Mouse (Mus musculus) midbrain, postnatal 0 days (tissue): ENCODE data around the gene Pfkfb3. TPM values are rescaled to one million over a fixed set of nuclear protein-coding genes. Genes with fewer than 3 reads are reported as not detected.

Experiments used
- ATAC-seq: fragments of 200-750 bp; cut with Nextera tagmentation; 2 replicates; pipeline ENCODE4 v1.8.0; 2017; ENCODE audit warnings: moderate number of reproducible peaks, mild to moderate bottlenecking, moderate TSS enrichment, moderate library complexity; ENCODE audit not compliant: low FRiP score
- DNase-seq: peaks from one replicate; pipeline ENCODE4 v3.0.0-alpha.2; 2015; ENCODE audit warnings: low spot score
- H3K27ac ChIP-seq: fragments of 300-500 bp; sonication (generic); 2 replicates; pipeline ENCODE4 v1.5.1; 2014; ENCODE audit warnings: low read depth, mild to moderate bottlenecking, low read length, mixed read lengths
- H3K27me3 ChIP-seq: fragments of 300-500 bp; sonication (generic); 2 replicates; pipeline ENCODE4 v1.6.1; 2014; ENCODE audit warnings: low read length, control low read depth, mixed read lengths; ENCODE audit not compliant: insufficient read depth
- H3K36me3 ChIP-seq: fragments of 300-500 bp; sonication (generic); 2 replicates; pipeline ENCODE4 v1.6.1; 2014; ENCODE audit warnings: low read length, control low read depth, mixed read lengths; ENCODE audit not compliant: insufficient read depth
- H3K4me1 ChIP-seq: fragments of 300-500 bp; sonication (generic); 2 replicates; pipeline ENCODE4 v1.6.1; 2014; ENCODE audit warnings: mild to moderate bottlenecking, control low read depth, antibody characterized with exemption, low read length, mixed read lengths; ENCODE audit not compliant: insufficient read depth
- H3K4me2 ChIP-seq: fragments of 300-500 bp; sonication (generic); 2 replicates; pipeline ENCODE4 v1.6.1; 2014; ENCODE audit warnings: low read depth, mild to moderate bottlenecking, low read length, mixed read lengths; ENCODE audit not compliant: poor library complexity, severe bottlenecking
- H3K4me3 ChIP-seq: fragments of 300-500 bp; sonication (generic); 2 replicates; pipeline ENCODE4 v1.5.1; 2014; ENCODE audit warnings: low read depth, mild to moderate bottlenecking, low read length, moderate library complexity
- H3K9ac ChIP-seq: fragments of 300-500 bp; sonication (generic); replicated peaks from 2 replicates; pipeline ENCODE4 v1.6.1; 2014; ENCODE audit warnings: mild to moderate bottlenecking, low read length, moderate library complexity, mixed read lengths; ENCODE audit not compliant: poor library complexity, severe bottlenecking
- H3K9me3 ChIP-seq: fragments of 300-500 bp; sonication (generic); 2 replicates; pipeline ENCODE4 v1.6.1; 2016; ENCODE audit warnings: low read length, control low read depth
- CTCF ChIP-seq: IDR thresholded peaks from 2 replicates; pipeline ENCODE4 v1.5.1; 2016; ENCODE audit warnings: antibody characterized with exemption, mild to moderate bottlenecking
- WGBS: fragments of 180-500 bp; shearing (Covaris S2); extraction: QIAGEN DNeasy Blood & Tissue Kit; methylation state at CpG from one replicate; pipeline ENCODE4 v1.1.7; 2014; 5-methylcytosine and 5-hydroxymethylcytosine counted together
- polyA plus RNA-seq: library from polyadenylated mRNA; unstranded; fragments of >200 nt; fragmentation: Nextera tagmentation; extraction: Ambion mirVana; gene quantifications from 2 replicates; pipeline ENCODE4 v1.2.1, GENCODE M21; 2015
- total RNA-seq: library from RNA; depleted of rRNA; stranded (reverse); fragments of >200 nt; gene quantifications from 2 replicates; pipeline ENCODE4 v1.2.3, GENCODE M21; 2014

Pfkfb3 gene
- total and polyA plus RNA-seq, 2 experiments from 2014 or later: 14.7 to 23.5 TPM

- peak overlapping the region; percentile 84 for H3K4me2 ChIP-seq
- TF ChIP-seq CTCF: no peak
- peak overlapping the region; percentile 61; the same call in 1 of the 2 replicates for H3K9ac ChIP-seq
- no peaks in the 10 kb centered on the region for H3K27me3 ChIP-seq
- H3K4me3 ChIP-seq: peak overlapping the region; percentile 49
- WGBS: 67% methylated on average over 8 of the region's 8 CpGs
- H3K4me1 ChIP-seq: no peaks in the 10 kb centered on the region; the same call in 1 of the 2 replicates
- no peak overlapping the region for H3K27ac ChIP-seq
- no peak for ATAC-seq
- DNase-seq: no peak
- no peaks in the 10 kb centered on the region for H3K36me3 ChIP-seq
- H3K9me3 ChIP-seq: no peaks in the 10 kb centered on the region
Observed at GRCm38 (mm10) chr2:11535966-11536365, 17.9 kb downstream of the Pfkfb3 start.

GRCm38 (mm10) chr2:11535412-11535928, 18.4 kb downstream of the Pfkfb3 start:
- H3K4me2 ChIP-seq: peak overlapping the region; percentile 84
- no peak overlapping the region for H3K27ac ChIP-seq
- peak; percentile 91 for DNase-seq
- under 1% methylated on average over 32 of the region's 32 CpGs for WGBS
- H3K4me3 ChIP-seq: peak overlapping the region; percentile 49
- ATAC-seq: peak; percentile 96
- H3K4me1 ChIP-seq: no peaks in the 10 kb centered on the region; the same call in 1 of the 2 replicates
- no peak for TF ChIP-seq CTCF
- peak overlapping the region; percentile 61 for H3K9ac ChIP-seq
- H3K9me3 ChIP-seq: no peaks in the 10 kb centered on the region
- H3K36me3 ChIP-seq: no peaks in the 10 kb centered on the region
- H3K27me3 ChIP-seq: no peaks in the 10 kb centered on the region

- ATAC-seq (0 out of 2 replicates have a peak, but pooled peaks have one; percentile 6), DNase-seq (no peak)
- Histone ChIP-seq H3K9me3 (no peaks in the 10 kb centered on the region), H3K27me3 (no peaks in the 10 kb centered on the region), H3K27ac (no peak overlapping the region), H3K4me1 (no peaks in the 10 kb centered on the region; the same call in 1 of the 2 replicates), H3K9ac (peak overlapping the region; percentile 61), H3K4me3 (peak overlapping the region; percentile 49), H3K4me2 (peak overlapping the region; percentile 84), H3K36me3 (no peaks in the 10 kb centered on the region)
- 19% methylated on average over 10 of the region's 10 CpGs for WGBS
- TF ChIP-seq CTCF: no peak
Observed at GRCm38 (mm10) chr2:11534826-11535225, 19.1 kb downstream of the Pfkfb3 start.

GRCm38 (mm10) chr2:11530101-11530500, 23.8 kb downstream of the Pfkfb3 start:
- no peak for DNase-seq
- no peak for ATAC-seq
- H3K36me3 ChIP-seq: no peaks in the 10 kb centered on the region
- no peak overlapping the region for H3K9ac ChIP-seq
- TF ChIP-seq CTCF: no peak
- no peak overlapping the region for H3K27ac ChIP-seq
- H3K9me3 ChIP-seq: no peaks in the 10 kb centered on the region
- H3K4me1 ChIP-seq: no peaks in the 10 kb centered on the region; the same call in 1 of the 2 replicates
- H3K4me2 ChIP-seq: no peak overlapping the region
- H3K4me3 ChIP-seq: no peak overlapping the region
- H3K27me3 ChIP-seq: no peaks in the 10 kb centered on the region
- WGBS: 84% methylated on average over 6 of the region's 6 CpGs

- H3K9me3 ChIP-seq: no peaks in the 10 kb centered on the region
- H3K27me3 ChIP-seq: no peaks in the 10 kb centered on the region
- DNase-seq: no peak
- TF ChIP-seq CTCF: no peak
- no peak overlapping the region for H3K27ac ChIP-seq
- WGBS: 93% methylated on average over 5 of the region's 5 CpGs
- H3K36me3 ChIP-seq: no peaks in the 10 kb centered on the region
- no peak overlapping the region for H3K4me3 ChIP-seq
- H3K4me1 ChIP-seq: no peaks in the 10 kb centered on the region
- no peak overlapping the region for H3K4me2 ChIP-seq
- ATAC-seq: no peak
- no peak overlapping the region for H3K9ac ChIP-seq
Observed at GRCm38 (mm10) chr2:11526063-11526462, 27.8 kb downstream of the Pfkfb3 start.

- no peaks in the 10 kb centered on the region for H3K9me3 ChIP-seq
- DNase-seq (no peak), ATAC-seq (no peak)
- H3K27ac ChIP-seq: no peak overlapping the region
- H3K4me1 ChIP-seq: no peaks in the 10 kb centered on the region
- WGBS: 88% methylated on average over 6 of the region's 6 CpGs
- no peaks in the 10 kb centered on the region for H3K27me3 ChIP-seq
- H3K4me2 ChIP-seq: no peak overlapping the region
- H3K9ac ChIP-seq: no peak overlapping the region
- H3K36me3 ChIP-seq: no peaks in the 10 kb centered on the region
- no peak overlapping the region for H3K4me3 ChIP-seq
- TF ChIP-seq CTCF: no peak
Observed at GRCm38 (mm10) chr2:11524736-11525135, 29.1 kb downstream of the Pfkfb3 start.
